Mouse (Mus musculus) limb, embryonic 10.5 days (tissue): ENCODE data around the gene Inafm2. TPM values are rescaled to one million over a fixed set of nuclear protein-coding genes. Genes with fewer than 3 reads are reported as not detected.

Source experiments
- DNase-seq: peaks from one replicate; pipeline ENCODE4 v3.0.0-alpha.2; 2017; ENCODE audit warnings: low spot score
- H3K27ac ChIP-seq: fragments of 300-500 bp; sonication (generic); 2 replicates; pipeline ENCODE4 v1.5.1; 2016; ENCODE audit warnings: mild to moderate bottlenecking
- H3K27me3 ChIP-seq: fragments of 300-500 bp; sonication (generic); 2 replicates; pipeline ENCODE4 v1.6.1; 2016; ENCODE audit warnings: low read depth, mild to moderate bottlenecking; ENCODE audit not compliant: poor library complexity, severe bottlenecking
- H3K36me3 ChIP-seq: fragments of 300-500 bp; sonication (generic); 2 replicates; pipeline ENCODE4 v1.6.1; 2016; ENCODE audit warnings: mild to moderate bottlenecking, moderate library complexity
- H3K4me1 ChIP-seq: fragments of 300-500 bp; sonication (generic); 2 replicates; pipeline ENCODE4 v1.6.1; 2016
- H3K4me3 ChIP-seq: fragments of 300-500 bp; sonication (generic); 2 replicates; pipeline ENCODE4 v1.5.1; 2016; ENCODE audit warnings: mild to moderate bottlenecking, moderate library complexity
- H3K9me3 ChIP-seq: fragments of 300-500 bp; sonication (generic); replicated peaks from 2 replicates; pipeline ENCODE4 v1.6.1; 2016; ENCODE audit warnings: mild to moderate bottlenecking
- WGBS: fragments of 180-500 bp; shearing (Covaris S2); methylation state at CpG from one replicate; pipeline ENCODE4 v1.1.7; 2016; 5-methylcytosine and 5-hydroxymethylcytosine counted together
- polyA plus RNA-seq: library from polyadenylated mRNA; unstranded; fragments of >200 nt; fragmentation: Nextera tagmentation; extraction: Ambion mirVana; gene quantifications from 2 replicates; pipeline ENCODE4 v1.2.1, GENCODE M21; 2016

Gene Inafm2
- polyA plus RNA-seq, 1 experiment from 2014 or later: 16.3 TPM

- DNase-seq: no peak
- Histone ChIP-seq H3K36me3 (0 out of 2 replicates have a peak, but pooled peaks cover 4% of the 10 kb centered on the region), H3K4me3 (no peak overlapping the region), H3K27me3 (peaks cover 29% of the 10 kb centered on the region), H3K4me1 (peaks cover 38% of the 10 kb centered on the region), H3K27ac (peak overlapping the region; percentile 21; the same call in 1 of the 2 replicates), H3K9me3 (no peaks in the 10 kb centered on the region)
- 63% methylated on average over 16 of the region's 16 CpGs for WGBS
Measured at GRCm38 (mm10) chr2:118751896-118752791, 6.6 kb downstream of the Inafm2 start.

GRCm38 (mm10) chr2:118752792-118753108 is 7.2 kb downstream of the Inafm2 start:
- DNase-seq: no peak
- no peaks in the 10 kb centered on the region for H3K9me3 ChIP-seq
- H3K4me3 ChIP-seq: no peak overlapping the region
- H3K27ac ChIP-seq: peak overlapping the region; percentile 21; the same call in 1 of the 2 replicates
- H3K36me3 ChIP-seq: 0 out of 2 replicates have a peak, but pooled peaks cover 4% of the 10 kb centered on the region
- peaks cover 29% of the 10 kb centered on the region for H3K27me3 ChIP-seq
- H3K4me1 ChIP-seq: peaks cover 33% of the 10 kb centered on the region
- WGBS: 69% methylated on average over 4 of the region's 4 CpGs

GRCm38 (mm10) chr2:118754143-118754542 is 8.6 kb downstream of the Inafm2 start:
- Histone ChIP-seq H3K4me1 (peaks cover 29% of the 10 kb centered on the region), H3K36me3 (0 out of 2 replicates have a peak, but pooled peaks cover 4% of the 10 kb centered on the region), H3K9me3 (no peaks in the 10 kb centered on the region), H3K27ac (no peak overlapping the region), H3K4me3 (no peak overlapping the region), H3K27me3 (peaks cover 31% of the 10 kb centered on the region)
- 91% methylated on average over 5 of the region's 5 CpGs for WGBS
- no peak for DNase-seq

GRCm38 (mm10) chr2:118755407-118755806 is 9.8 kb downstream of the Inafm2 start:
- peaks cover 21% of the 10 kb centered on the region for H3K4me1 ChIP-seq
- no peak for DNase-seq
- H3K36me3 ChIP-seq: no peaks in the 10 kb centered on the region
- no peaks in the 10 kb centered on the region for H3K9me3 ChIP-seq
- no peak overlapping the region for H3K4me3 ChIP-seq
- H3K27me3 ChIP-seq: peaks cover 38% of the 10 kb centered on the region
- H3K27ac ChIP-seq: no peak overlapping the region
- WGBS: 86% methylated on average over 6 of the region's 6 CpGs

- 81% methylated on average over 4 of the region's 4 CpGs for WGBS
- no peaks in the 10 kb centered on the region for H3K36me3 ChIP-seq
- no peaks in the 10 kb centered on the region for H3K9me3 ChIP-seq
- peaks cover 19% of the 10 kb centered on the region for H3K4me1 ChIP-seq
- DNase-seq: no peak
- no peak overlapping the region for H3K27ac ChIP-seq
- H3K4me3 ChIP-seq: no peak overlapping the region
- peaks cover 45% of the 10 kb centered on the region for H3K27me3 ChIP-seq
Measured at GRCm38 (mm10) chr2:118756103-118756502, 10.5 kb downstream of the Inafm2 start.

- DNase-seq: peak; percentile 73
- H3K27me3 ChIP-seq: peaks cover 79% of the 10 kb centered on the region
- no peaks in the 10 kb centered on the region for H3K9me3 ChIP-seq
- 0 out of 2 replicates have a peak, but pooled peaks cover 4% of the 10 kb centered on the region for H3K36me3 ChIP-seq
- H3K4me3 ChIP-seq: no peak overlapping the region
- H3K4me1 ChIP-seq: peaks cover 34% of the 10 kb centered on the region
- 11% methylated on average over 8 of the region's 8 CpGs for WGBS
- no peak overlapping the region for H3K27ac ChIP-seq
Measured at GRCm38 (mm10) chr2:118759828-118760227, 14.3 kb downstream of the Inafm2 start.

GRCm38 (mm10) chr2:118760311-118761025 is 14.9 kb downstream of the Inafm2 start:
- Histone ChIP-seq H3K36me3 (0 out of 2 replicates have a peak, but pooled peaks cover 4% of the 10 kb centered on the region), H3K4me3 (no peak overlapping the region), H3K9me3 (no peaks in the 10 kb centered on the region), H3K27ac (no peak overlapping the region), H3K4me1 (peaks cover 34% of the 10 kb centered on the region), H3K27me3 (peaks cover 79% of the 10 kb centered on the region)
- 80% methylated on average over 11 of the region's 11 CpGs for WGBS
- DNase-seq: no peak

GRCm38 (mm10) chr2:118761358-118761757 is 15.8 kb downstream of the Inafm2 start:
- Histone ChIP-seq H3K36me3 (0 out of 2 replicates have a peak, but pooled peaks cover 4% of the 10 kb centered on the region), H3K27ac (0 out of 2 replicates have a peak overlapping the region, but pooled peaks have one; percentile 64), H3K4me1 (peaks cover 34% of the 10 kb centered on the region), H3K4me3 (no peak overlapping the region), H3K9me3 (no peaks in the 10 kb centered on the region), H3K27me3 (peaks cover 79% of the 10 kb centered on the region)
- 85% methylated on average over 12 of the region's 12 CpGs for WGBS
- no peak for DNase-seq

GRCm38 (mm10) chr2:118761906-118762783 is 16.6 kb downstream of the Inafm2 start, which contains the start of gene Ccdc9b:
Gene Ccdc9b (minus strand): TSS chr2:118762661.
- Histone ChIP-seq H3K27me3 (peaks cover 73% of the 10 kb centered on the region), H3K4me1 (peaks cover 32% of the 10 kb centered on the region), H3K9me3 (no peaks in the 10 kb centered on the region), H3K4me3 (peak within 1 kb of the TSS; percentile 33), H3K27ac (peak within 1 kb of the TSS; percentile 64), H3K36me3 (0 out of 2 replicates have a peak, but pooled peaks cover 4% of the 10 kb centered on the region)
- peak; percentile 51 for DNase-seq
- whole genome bisulfite sequencing: 10% methylated on average over 29 of the region's 29 CpGs

GRCm38 (mm10) chr2:118762784-118763148 is 17.2 kb downstream of the Inafm2 start:
- 0 out of 2 replicates have a peak, but pooled peaks cover 4% of the 10 kb centered on the region for H3K36me3 ChIP-seq
- no peak for DNase-seq
- H3K4me1 ChIP-seq: peaks cover 31% of the 10 kb centered on the region
- WGBS: 13% methylated on average over 10 of the region's 10 CpGs
- H3K27me3 ChIP-seq: peaks cover 67% of the 10 kb centered on the region
- H3K9me3 ChIP-seq: no peaks in the 10 kb centered on the region
- H3K4me3 ChIP-seq: peak overlapping the region; percentile 33
- H3K27ac ChIP-seq: peak overlapping the region; percentile 64

GRCm38 (mm10) chr2:118763469-118763868 is 17.9 kb downstream of the Inafm2 start:
- no peak for DNase-seq
- Histone ChIP-seq H3K27ac (no peak overlapping the region), H3K9me3 (no peaks in the 10 kb centered on the region), H3K36me3 (0 out of 2 replicates have a peak, but pooled peaks cover 4% of the 10 kb centered on the region), H3K4me3 (no peak overlapping the region), H3K27me3 (peaks cover 60% of the 10 kb centered on the region), H3K4me1 (peaks cover 27% of the 10 kb centered on the region)
- 63% methylated on average over 7 of the region's 7 CpGs for WGBS
